Mouse (Mus musculus) CD4-positive helper T cell, adult 2 months (primary cell): ENCODE measurements at regions not wholly inside any gene's neighbourhood (a gene's known extent, or its start where the extent isn't known, plus 50 kb on each side); places are given as distances from the start of the nearest gene placed in this dataset.

ENCODE experiments used
- DNase-seq: peaks from one replicate; pipeline ENCODE4 v3.0.0-alpha.2; 2012; ENCODE audit warnings: low read depth, missing footprints, low spot score

GRCm38 (mm10) chr12:50943741-50944521 is 295.0 kb upstream of the Prkd1 start:
- no peak for DNase-seq

DNA sequence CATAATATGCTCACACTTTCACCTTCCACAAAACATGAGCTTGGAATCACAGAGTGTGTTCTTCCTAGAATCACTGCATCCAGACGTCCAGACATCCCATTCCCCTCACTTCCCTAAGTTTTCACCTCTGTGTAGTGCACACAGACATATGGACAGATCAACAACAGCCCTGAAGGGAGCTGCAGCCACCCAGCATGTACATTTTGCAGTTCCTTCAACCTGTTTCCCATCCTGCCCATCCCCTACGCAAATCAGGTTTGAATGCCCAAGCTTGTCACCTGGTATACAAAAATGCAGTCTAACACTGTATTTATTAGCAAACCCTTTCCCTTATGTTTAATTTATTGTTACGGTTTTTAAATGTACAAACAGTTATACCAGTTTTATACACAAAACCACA is 294.4 kb upstream of the Prkd1 start:
- no peak for DNase-seq

DNA sequence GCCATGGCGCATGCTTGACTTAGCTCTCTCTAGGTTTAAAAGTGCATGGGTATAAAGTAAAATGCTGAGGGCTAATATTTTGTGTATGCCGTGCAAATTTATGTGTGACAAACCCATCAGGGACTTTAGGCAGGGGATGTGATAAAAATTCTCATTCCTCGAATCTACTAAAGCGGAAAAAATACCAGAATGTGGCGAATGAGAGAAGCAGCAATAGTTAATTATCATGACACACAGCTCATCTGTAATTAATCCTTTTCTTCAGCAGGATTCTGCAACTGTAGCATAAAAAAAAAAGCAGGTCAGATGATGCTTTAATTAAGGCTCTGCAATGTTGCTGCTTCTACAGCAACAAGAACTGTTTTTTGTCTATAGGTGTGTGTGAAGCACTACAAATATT is 286.6 kb upstream of the Prkd1 start:
- DNase-seq, result no peak

GRCm38 (mm10) chr12:50932496-50932895 is 283.6 kb upstream of the Prkd1 start:
- DNase-seq, result no peak

DNA sequence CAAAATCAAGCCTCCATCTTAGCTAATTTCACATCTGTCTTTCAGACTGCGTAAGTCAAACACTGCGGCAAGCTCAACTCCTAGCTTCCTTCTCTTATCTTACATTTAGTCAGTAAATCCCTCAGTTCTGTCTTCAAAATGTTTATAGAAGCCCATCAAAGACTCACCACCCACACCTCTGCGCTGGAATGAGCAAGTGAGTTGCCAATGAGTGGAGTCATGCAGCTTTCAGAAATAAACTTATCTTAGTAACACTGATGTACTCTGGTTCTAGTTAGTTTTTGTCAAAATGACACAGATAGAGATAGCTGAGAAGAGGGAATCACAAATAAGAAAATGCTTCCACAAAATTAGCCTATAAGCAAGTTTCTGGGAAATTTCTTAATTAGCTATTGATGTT is 280.7 kb upstream of the Prkd1 start:
- no peak for DNase-seq

GRCm38 (mm10) chr12:50926234-50926633 is 277.3 kb upstream of the Prkd1 start:
- DNase-seq, result no peak

DNA sequence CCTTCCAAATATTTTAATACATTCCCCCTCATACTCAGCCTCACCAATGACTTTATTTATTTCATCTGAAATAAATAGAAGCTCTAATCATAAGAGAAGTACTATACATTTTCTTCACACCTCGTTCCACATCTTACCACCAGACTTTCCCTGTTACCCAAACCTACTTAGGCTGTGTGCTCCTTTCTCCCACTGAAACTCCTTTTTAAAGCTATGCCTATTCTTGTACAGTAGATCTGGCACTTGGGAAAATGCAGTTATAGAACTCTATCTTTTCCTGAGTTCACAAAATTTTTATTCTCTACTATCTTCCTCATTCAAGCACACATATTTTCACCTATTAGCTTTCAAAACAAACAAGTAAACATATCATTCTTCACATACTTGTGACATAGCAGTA is 272.8 kb upstream of the Prkd1 start:
- DNase-seq, result no peak

- no peak for DNase-seq
These were observed 250.9 kb upstream of the Prkd1 start for GRCm38 (mm10) chr12:50899609-50900447.

- no peak for DNase-seq
These were observed 248.8 kb upstream of the Prkd1 start for GRCm38 (mm10) chr12:50897606-50898166.

GRCm38 (mm10) chr12:50893604-50894003 is 244.7 kb upstream of the Prkd1 start:
- no peak for DNase-seq

GRCm38 (mm10) chr12:50875796-50876195 is 226.9 kb upstream of the Prkd1 start:
- DNase-seq, result no peak

DNA sequence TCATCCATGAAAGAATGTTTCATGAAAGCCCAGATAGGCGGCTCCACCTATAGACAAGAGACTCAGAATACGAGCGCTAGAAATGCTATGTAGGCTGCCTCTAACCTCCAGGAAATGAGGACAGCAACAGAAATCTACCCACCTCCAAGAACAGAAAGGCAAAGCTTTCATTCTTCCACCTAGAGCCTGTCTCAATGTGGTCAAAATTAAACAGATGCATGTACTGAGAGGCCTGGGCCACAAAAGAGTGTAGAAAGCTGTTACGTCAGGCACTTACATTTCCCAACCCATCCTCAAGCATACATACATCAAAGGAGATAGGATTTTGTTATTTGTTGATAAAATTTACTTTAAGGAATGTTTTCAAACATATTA is 225.1 kb upstream of the Prkd1 start:
- no peak for DNase-seq

GRCm38 (mm10) chr12:50873390-50874023 is 224.6 kb upstream of the Prkd1 start:
- DNase-seq, result no peak

GRCm38 (mm10) chr12:50851644-50852043 is 202.7 kb upstream of the Prkd1 start:
- no peak for DNase-seq

- DNase-seq, result no peak
These were observed 199.1 kb upstream of the Prkd1 start for GRCm38 (mm10) chr12:50847976-50848375.

- DNase-seq, result no peak
These were observed 193.8 kb upstream of the Prkd1 start for GRCm38 (mm10) chr12:50842744-50843143.

DNA sequence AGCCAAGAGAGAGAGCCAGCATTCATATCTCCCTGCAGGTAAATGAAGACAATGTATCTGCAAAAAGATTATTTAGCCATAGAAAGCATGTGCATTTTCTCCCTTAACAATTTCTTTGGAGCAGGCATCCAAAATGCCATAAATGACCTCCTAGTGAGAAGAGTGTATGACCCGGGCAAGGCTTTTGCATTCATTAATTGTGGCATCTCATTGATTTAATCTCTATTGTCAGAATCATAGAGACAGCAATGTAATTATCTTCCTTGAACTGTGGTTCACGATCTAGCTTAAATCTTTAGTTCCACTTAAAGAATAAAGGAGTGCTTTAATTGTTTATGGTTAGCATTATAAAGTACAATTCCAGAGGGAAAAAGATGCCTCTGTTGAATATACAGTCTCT is 190.5 kb upstream of the Prkd1 start:
- no peak for DNase-seq

DNA sequence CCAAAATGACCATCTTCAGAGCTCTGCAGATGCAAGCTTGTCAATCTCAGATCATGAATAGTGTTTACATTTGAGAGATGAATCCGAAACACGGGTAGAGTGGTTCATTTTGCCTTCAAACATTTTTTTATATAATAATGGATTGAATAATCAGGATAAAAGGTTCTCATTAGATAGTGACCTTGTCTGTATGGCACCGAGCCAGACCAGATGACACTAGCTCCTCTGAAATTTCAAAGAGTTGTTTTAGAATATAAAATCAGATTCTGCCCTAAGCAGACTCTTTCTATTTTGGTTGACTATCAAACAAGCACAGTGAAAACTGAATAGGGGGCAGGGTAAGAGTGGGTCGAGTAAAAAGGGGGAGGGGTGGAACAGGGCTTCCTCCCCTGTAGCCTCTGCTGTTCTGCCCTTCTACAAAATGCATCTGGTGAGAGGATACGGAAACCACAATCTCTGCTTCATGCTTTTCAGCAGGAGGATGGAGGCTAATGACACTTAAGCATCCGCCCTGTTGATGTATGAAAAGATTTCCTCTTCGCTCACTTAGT is 159.9 kb upstream of the Prkd1 start:
- DNase-seq, result no peak

DNA sequence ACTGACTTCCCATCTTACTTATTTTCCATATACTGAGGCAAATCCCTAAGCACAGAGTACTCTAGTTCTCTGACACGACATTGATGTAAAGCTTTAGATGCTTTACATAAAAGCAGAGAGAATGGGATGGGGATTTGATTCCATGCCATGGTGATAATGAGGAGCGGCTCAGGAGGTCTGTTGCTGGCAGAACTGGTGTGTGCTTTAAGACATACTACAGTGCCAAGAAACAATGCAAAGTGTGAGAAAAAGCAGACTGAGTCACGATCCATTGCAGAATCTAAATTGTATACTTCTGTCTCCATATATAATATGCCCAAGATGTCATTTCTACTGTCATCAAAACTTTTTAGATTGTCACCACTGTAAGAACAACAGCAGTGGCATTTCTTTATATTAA is 155.5 kb upstream of the Prkd1 start:
- no peak for DNase-seq

GRCm38 (mm10) chr12:50765156-50765940 is 116.5 kb upstream of the Prkd1 start:
- no peak for DNase-seq

DNA sequence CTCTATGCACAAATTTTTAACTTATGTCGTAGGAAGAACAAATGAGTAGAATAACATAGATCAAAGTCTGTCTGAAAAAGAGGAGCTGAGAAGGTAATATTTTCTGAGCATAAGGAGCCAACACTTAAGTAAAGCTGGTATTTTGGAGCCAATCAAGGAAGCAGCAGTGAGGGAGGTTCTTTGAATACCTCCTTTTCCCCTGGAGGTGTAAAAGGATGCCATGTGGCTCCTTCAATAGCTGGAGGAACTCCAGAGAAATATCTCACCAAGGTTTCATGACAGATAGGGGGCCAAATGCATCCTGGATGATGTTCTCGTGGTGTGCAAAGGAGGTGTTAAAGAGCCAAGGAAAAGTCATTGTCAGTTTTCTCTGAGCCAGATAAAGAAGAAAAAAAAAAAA is 115.6 kb upstream of the Prkd1 start:
- no peak for DNase-seq
